Mouse (Mus musculus) lung, postnatal 0 days (tissue): ENCODE measurements around the gene Acoxl.

ENCODE experiments used
- CTCF ChIP-seq: IDR thresholded peaks from 2 replicates; pipeline ENCODE4 v1.5.1; 2016; ENCODE audit warnings: antibody characterized with exemption, mild to moderate bottlenecking
- EP300 ChIP-seq: IDR thresholded peaks from 2 replicates; pipeline ENCODE4 v1.6.1; 2016; ENCODE audit warnings: antibody characterized with exemption, mild to moderate bottlenecking, control low read depth

DNA sequence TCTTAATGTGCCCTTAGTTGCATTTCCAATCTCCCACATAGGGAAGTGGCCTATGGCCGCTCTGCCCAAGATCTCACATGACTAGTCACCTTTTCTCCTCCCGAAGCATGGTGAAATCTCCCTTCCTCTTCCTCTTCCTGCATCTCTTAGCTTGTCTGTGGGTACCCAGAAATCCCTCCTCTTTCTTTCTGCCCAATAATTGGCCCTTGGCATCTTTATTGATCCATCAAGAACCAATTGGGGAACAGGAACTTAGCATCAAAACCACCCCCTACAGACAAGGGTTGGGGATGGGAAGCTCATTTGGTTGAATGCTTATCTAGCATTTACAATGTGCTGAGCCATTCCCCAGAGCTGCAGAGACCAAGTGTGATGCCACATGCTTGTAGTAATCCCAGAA, 226.9 kb downstream of the Acoxl start:
- TF ChIP-seq CTCF (no peak), EP300 (no peak)
